Mouse (Mus musculus) embryonic stem cell, embryonic (primary cell): ENCODE measurements around the gene Rnf26.

Experiments
- CTCF ChIA-PET, 4 experiments: fragments of 300-600 bp in 2 of 4; fragments of 350-600 bp in 2 of 4; sonication (Branson Sonifier 250); formaldehyde crosslinking; loops; one replicate each; lab custom pipeline; 2022; ENCODE audit warnings: inconsistent platforms in 2 of 4; lab: Charles Lee
- POLR2A ChIA-PET, 4 experiments: fragments of 300-600 bp in 2 of 4; fragments of 350-600 bp in 2 of 4; sonication (Branson Sonifier 250); formaldehyde crosslinking; loops; one replicate each; lab custom pipeline; 2022; ENCODE audit warnings: antibody characterized with exemption in 4 of 4, inconsistent platforms in 1 of 4; lab: Charles Lee

Gene Rnf26

DNA sequence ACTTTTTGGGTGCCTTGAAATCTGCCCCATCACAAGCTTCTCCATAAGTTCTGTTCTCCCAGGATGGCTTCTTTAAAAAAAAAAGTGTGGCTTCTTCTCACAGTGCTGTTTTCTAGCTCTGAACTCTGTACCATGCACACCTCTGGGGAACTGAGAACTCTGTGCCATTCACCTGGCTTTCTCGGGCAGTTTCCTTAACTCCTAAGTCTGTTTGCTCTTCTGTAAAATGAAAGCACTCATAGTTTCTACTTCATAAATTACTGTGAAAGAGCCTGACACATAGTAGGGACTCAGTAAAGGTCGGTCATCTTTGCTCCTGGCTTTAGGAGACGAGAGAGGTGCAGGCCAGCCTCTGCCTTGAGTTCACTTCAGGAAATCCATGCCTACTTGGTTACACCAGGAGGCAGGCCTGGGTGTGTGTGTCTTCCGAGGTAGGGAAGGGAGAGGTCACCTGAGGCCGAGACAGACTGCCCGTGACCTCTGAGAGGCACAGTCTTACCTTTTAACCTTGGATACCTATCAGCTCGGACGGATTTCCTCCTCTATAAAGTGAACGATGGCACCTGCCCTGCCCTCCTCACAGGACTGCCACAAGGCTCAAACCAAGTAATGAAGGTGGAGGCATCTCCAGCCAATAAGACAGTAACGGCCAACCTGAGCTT, 35.0 kb downstream of the Rnf26 start:
- ChIA-PET POLR2A (interaction anchor here in 1 of 4 experiments (1.4 kb wide), 1 partner anchor 9 kb away, joined by 3 read pairs; no protein-coding TSS in a partner anchor), CTCF (interaction anchor here (0.6 to 5.5 kb wide), 12 partner anchors 8 to 208 kb away, joined by 3 to 97 read pairs (median 9); partner anchors contain the start of genes Gm49380 (in 1 of the 4), Rnf26 (in 1 of the 4) and Usp2 (in 1 of the 4))

DNA sequence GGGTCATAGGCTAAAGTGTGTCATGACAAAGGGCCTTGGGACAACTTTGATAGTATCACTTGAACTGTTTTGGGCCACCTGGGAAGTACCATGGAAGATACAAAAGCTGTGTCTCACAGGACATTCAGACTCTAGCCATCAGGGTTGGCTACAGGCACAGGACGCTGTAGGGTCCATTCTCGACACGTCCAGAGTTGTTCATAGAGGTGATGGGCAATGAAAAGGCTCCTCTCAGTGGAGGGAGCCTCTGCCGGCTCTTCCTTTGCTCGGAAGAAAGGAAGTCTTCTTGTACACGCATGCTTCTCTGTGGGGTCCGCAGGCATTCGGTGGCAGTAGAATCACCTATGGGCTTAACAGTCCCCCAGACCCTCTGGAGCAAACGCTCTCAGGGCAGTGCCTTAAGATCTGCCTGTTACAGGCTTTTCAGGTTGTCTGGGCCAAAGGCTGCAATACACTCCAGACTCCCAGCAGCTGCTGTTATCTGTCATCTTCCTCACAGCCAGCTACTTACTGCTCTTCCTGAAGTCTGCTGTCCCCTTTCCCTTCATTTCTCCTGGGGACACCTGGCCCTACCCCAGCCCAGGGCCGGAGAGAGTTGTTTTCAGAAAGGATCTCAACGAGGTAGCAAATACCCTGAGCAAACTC, 35.9 kb downstream of the Rnf26 start:
- CTCF ChIA-PET, result interaction anchor here (0.5 to 5.5 kb wide), 50 partner anchors 8 to 801 kb away, joined by 3 to 97 read pairs (median 5); partner anchors contain the start of genes Usp2 (in 2 of the 4), C1qtnf5 (in 1 of the 4), Dpagt1 (in 1 of the 4) and Gm49380 (in 1 of the 4)
- POLR2A ChIA-PET, result interaction anchor here (0.7 to 2.4 kb wide), 20 partner anchors 7 to 266 kb away, joined by 3 to 17 read pairs (median 5); partner anchors contain the start of genes Usp2 (in 2 of the 4) and H2afx (in 1 of the 4)

DNA sequence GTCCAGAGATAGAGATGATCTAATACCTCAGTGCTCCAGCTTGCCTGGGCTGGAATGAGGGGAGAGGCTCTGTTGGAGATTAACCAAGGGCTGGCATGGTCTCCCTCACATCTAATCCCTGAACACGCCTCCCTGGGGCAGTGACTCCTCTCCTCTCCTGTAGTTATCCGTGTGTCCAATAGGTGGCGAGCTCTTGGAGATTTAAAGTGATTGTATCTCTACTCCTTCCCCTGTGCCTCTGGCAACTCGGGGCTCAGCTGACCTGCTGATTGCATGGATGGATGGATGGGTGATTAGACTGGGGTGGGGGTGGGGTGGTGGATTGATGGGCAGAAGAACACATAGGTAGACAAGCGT, 36.6 kb downstream of the Rnf26 start:
- ChIA-PET POLR2A (interaction anchor here (0.6 to 2.4 kb wide), 24 partner anchors 8 to 724 kb away, joined by 3 to 17 read pairs (median 4); partner anchors contain the start of genes H2afx (in 2 of the 4) and Usp2 (in 2 of the 4)), CTCF (interaction anchor here (0.5 to 5.5 kb wide), 58 partner anchors 9 to 1048 kb away, joined by 3 to 97 read pairs (median 4); partner anchors contain the start of genes Usp2 (in 2 of the 4), C1qtnf5 (in 1 of the 4), Dpagt1 (in 1 of the 4) and Gm49380 (in 1 of the 4))

DNA sequence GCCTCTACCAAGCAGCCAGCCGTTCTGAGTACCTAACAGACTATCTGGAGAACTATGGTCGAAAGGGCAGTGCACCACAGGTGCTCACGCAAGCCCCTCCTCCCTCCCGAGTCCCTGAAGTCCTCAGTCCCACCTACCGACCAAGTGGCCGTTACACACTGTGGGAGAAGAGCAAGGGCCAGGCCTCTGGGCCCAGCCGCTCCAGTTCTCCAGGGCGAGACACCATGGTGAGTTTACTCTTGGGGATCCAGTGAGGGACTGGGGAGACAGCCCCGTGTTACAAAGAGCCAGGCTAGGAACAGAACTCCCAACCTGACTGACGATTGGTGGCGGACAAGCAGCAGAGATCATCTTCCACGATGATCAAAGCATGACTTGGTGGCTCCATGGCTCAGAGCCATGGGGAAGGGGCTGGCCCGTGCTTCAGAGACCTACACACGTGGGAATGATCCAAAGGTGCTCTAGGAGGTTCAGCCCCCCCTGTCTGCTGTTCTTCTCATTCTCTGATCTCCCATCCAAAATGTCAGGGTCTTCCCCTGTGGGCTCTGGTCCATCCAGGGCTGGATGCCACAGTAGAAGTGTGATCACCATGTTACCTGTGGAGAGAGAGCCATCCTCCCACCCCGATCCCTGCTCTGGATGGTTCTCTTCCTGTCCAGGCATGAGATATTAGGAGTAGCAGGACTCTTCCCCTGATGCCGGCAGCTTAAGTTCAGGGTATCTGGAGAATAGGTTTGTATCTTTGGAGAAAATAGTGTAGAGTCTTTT, 37.1 kb downstream of the Rnf26 start:
- ChIA-PET CTCF (interaction anchor here (0.6 to 5.5 kb wide), 47 partner anchors 9 to 1047 kb away, joined by 3 to 97 read pairs (median 5); partner anchors contain the start of genes Usp2 (in 2 of the 4), C1qtnf5 (in 1 of the 4), Dpagt1 (in 1 of the 4) and Gm49380 (in 1 of the 4)), POLR2A (interaction anchor here (0.5 to 2.4 kb wide), 25 partner anchors 7 to 723 kb away, joined by 3 to 17 read pairs (median 4); partner anchors contain the start of genes H2afx (in 2 of the 4) and Usp2 (in 2 of the 4))

DNA sequence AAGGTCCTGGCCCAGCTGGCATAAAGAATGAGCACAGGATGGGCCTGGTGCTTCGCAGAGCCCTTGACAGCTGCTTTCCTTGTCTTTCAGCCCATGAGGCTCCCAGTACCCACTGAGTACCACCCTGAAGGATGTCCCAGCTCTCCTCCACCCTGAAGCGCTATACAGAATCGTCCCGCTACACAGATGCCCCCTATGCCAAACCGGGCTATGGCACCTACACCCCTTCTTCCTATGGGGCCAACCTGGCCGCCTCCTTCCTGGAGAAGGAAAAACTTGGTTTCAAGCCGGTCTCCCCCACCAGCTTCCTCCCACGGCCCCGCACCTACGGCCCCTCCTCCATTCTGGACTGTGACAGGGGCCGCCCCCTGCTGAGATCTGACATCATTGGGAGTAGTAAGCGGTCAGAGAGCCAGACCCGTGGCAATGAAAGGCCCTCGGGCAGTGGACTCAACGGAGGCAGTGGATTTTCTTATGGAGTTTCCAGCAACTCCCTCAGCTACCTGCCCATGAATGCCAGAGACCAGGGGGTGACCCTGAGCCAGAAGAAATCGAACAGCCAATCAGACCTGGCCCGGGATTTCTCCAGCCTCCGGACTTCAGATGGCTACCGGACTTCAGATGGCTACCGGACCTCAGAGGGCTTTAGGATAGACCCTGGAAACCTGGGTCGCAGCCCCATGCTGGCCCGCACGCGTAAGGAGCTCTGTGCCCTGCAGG, 37.9 kb downstream of the Rnf26 start:
- ChIA-PET POLR2A (interaction anchor here in 2 of 4 experiments (0.5 to 2.5 kb wide), 10 partner anchors 8 to 259 kb away, joined by 3 to 17 read pairs (median 4); partner anchors contain the start of gene H2afx (in 1 of the 2)), CTCF (interaction anchor here (0.5 to 5.5 kb wide), 29 partner anchors 8 to 1760 kb away, joined by 3 to 97 read pairs (median 5); partner anchors contain the start of genes Gm49380 (in 1 of the 4), Nlrx1 (in 1 of the 4), Rnf26 (in 1 of the 4) and Thy1 (in 1 of the 4))

DNA sequence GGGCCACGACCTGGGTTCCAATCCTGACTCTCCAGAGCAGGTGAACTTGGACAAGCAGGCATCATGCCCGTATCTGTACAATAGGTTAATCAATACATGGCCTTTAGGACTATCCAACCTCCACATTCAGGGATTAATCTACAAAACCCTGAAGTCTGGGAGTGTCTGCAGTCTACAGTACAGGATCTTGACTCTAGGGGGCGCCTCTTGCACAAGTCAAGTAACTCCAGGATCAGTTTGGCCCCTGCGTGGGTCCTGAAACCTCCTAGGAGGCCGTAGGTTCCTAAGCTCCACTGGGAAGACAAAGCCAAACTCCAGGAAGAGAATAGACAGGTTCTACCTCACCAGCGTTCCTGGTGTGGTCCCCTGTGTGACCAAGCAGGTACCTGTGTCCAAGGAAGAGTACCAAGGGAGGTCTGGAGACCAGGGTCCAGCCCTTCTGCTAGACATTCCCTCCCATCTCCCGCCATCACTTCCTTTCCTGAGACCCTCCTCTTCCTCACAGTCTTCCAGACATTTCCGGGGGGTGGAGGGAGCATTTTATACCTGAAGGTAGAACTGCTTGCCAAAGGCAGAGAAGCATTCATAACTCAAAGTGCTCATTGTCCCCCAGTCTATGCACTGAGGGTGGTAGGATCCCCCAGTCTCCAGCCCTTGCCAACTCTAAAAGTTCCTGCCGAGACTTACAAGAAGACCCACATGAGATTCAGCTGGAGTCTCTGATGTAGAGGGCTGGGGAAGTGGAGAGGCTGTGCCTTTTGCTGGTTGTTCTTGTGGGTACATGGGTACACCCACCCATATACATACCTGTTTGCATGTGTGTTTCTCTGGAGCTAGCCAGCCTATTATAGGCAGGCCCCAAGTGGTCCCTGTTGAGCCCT, 38.7 kb downstream of the Rnf26 start:
- ChIA-PET POLR2A (interaction anchor here in 3 of 4 experiments (0.5 to 2.5 kb wide), 11 partner anchors 9 to 798 kb away, joined by 3 to 8 read pairs (median 4); partner anchors contain the start of gene H2afx (in 1 of the 3)), CTCF (interaction anchor here (0.5 to 5.5 kb wide), 41 partner anchors 10 to 1759 kb away, joined by 3 to 97 read pairs (median 4); partner anchors contain the start of genes Foxr1 (in 1 of the 4), Gm49380 (in 1 of the 4), Nlrx1 (in 1 of the 4) and Rnf26 (in 1 of the 4))

DNA sequence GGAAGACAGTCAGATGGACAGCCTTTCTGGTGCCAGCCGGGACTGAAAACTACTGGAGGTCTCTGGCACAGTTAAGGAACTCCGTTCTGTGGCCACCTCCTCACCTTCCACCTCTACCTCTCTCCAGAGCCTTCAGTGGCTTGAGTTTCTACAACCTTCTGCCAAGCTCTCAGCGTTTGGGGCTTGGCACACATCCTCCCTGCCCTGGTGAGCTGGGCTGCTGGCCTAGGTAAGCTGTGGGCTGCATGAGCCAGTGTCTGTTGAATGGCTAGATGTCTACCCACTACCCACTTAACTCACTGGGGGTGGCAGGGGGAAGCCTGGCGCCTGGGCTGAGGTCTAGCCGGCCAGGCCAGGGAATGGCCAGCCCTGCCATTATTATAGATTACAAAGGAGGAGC, 40.2 kb downstream of the Rnf26 start:
- ChIA-PET POLR2A (interaction anchor here in 3 of 4 experiments (0.8 to 2.5 kb wide), 4 partner anchors 12 to 185 kb away, joined by 3 to 5 read pairs (median 4); no protein-coding TSS in a partner anchor), CTCF (interaction anchor here (0.6 to 5.5 kb wide), 13 partner anchors 8 to 716 kb away, joined by 3 to 97 read pairs (median 4); no protein-coding TSS in a partner anchor)

DNA sequence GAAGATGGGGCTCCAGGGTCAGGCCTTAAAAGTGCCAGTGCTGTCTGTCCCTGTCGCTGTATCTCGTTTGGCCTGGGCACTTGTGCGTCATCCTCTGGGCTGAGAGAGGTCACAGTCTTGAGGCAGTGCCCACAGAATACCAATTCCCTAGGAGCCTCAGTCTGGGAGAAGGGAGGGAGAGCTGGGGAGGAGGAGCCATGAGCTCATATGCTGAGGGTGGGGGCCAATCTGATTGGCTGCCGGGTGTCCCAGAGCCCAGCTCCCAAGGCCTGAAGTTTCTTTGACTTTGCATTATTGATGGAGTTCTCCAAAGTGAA, 40.8 kb downstream of the Rnf26 start:
- POLR2A ChIA-PET, result interaction anchor here in 2 of 4 experiments (0.8 to 1.4 kb wide), 5 partner anchors 11 to 262 kb away, joined by 3 to 5 read pairs (median 4); partner anchors contain the start of gene H2afx (in 1 of the 2)
- CTCF ChIA-PET, result interaction anchor here (0.6 to 4.0 kb wide), 13 partner anchors 9 to 162 kb away, joined by 3 to 20 read pairs (median 4); no protein-coding TSS in a partner anchor

DNA sequence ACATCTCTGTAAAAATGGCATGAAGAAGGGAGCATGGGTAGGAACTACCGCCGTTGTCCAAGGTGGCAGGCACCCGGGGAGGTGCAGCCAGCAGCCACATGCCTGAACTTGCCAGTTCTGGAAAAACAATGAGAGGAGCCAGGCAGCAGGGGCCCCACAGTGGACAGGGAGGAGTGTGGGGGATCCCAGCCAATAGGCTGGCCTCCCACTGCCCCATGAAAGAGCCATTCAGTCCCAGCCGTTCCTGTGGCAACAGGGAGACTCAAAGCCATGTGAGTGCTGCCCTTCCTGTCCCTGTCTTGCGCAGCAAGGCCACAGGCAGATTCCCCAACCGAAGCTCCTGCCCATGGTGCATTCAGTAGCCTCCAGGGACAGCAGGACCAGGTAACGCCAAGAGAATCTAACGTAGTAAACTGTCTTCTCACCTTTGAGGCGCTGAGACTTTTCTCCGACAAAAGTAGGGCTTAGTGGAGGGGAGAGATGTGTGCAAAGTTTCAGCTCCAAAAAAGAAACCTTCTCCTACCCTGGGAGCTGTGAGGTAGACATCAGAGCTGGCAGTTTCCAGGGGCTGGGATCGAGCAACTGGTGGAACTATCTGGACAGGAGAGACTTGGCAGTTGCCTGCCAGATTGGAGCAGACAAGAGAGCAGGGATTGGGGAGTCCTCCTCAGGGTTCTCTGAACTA, 41.3 kb downstream of the Rnf26 start:
- POLR2A ChIA-PET, result interaction anchor here in 2 of 4 experiments (0.7 to 1.4 kb wide), 6 partner anchors 12 to 262 kb away, joined by 3 to 5 read pairs (median 4); partner anchors contain the start of gene H2afx (in 1 of the 2)
- CTCF ChIA-PET, result interaction anchor here (0.6 to 4.0 kb wide), 16 partner anchors 9 to 87 kb away, joined by 3 to 20 read pairs (median 4); no protein-coding TSS in a partner anchor

DNA sequence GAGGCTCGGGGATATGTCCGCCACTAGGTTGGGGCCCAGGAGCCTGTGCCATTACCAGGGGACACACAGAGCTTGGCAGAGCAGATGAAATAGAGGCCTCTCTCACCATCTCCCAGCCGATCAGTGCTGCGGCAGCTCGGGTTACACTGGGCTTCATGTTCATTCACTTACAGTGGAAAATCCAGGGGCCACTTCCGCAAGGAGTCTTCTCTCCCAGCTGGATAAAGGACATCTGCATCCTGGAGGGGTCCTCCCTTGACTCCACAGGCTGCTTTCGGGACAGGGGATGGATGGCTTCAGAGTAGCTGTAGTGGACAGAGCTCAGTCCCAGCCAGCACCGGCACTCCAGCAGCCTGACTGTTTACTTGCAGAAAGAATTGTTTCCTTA, 42.5 kb downstream of the Rnf26 start:
- ChIA-PET CTCF (interaction anchor here in 3 of 4 experiments (0.5 to 2.8 kb wide), 9 partner anchors 23 to 291 kb away, joined by 3 to 12 read pairs (median 5); partner anchors contain the start of gene Vps11 (in 1 of the 3)), POLR2A (interaction anchor here in 1 of 4 experiments (1.2 kb wide), 1 partner anchor 26 kb away, joined by 3 read pairs; no protein-coding TSS in a partner anchor)

DNA sequence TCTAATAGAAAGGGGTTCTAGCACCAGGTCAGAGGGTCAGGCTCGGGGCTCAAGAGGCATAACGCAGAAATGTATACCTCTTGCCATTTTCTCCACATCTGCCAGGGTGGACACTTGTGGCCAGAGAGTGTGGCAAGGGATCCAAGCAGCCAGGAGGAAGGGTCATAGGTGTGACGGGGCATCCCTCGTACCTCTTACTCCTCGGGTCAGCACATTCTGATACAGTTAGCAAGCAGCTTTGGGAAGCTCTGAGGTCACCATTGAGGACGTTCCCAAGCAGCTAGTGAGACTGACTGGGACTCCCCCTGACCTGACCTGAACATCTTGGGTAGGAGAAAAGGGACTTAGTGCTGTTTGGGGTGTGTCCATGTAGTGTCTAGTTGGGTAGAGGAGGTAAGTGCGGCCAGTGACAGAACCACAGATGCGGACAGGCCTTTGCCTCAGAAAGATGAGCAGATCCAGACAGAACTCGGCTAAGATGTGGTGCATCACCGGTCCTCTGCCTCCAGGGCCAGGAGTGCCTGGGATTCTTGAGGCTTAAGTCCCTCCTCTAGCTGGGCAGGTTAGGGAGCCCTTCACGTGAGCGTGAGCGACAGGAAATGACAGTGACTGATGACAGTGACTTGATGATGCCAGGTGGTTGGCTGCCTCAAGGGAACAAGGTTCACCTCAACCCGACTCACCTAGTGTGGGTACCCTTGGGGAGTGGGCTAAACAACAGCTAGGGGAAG, 43.0 kb downstream of the Rnf26 start:
- CTCF ChIA-PET, result interaction anchor here in 3 of 4 experiments (0.5 to 2.8 kb wide), 8 partner anchors 24 to 291 kb away, joined by 3 to 12 read pairs (median 5); partner anchors contain the start of gene Vps11 (in 1 of the 3)
- POLR2A ChIA-PET, result interaction anchor here in 1 of 4 experiments (1.2 kb wide), 1 partner anchor 26 kb away, joined by 3 read pairs; no protein-coding TSS in a partner anchor

DNA sequence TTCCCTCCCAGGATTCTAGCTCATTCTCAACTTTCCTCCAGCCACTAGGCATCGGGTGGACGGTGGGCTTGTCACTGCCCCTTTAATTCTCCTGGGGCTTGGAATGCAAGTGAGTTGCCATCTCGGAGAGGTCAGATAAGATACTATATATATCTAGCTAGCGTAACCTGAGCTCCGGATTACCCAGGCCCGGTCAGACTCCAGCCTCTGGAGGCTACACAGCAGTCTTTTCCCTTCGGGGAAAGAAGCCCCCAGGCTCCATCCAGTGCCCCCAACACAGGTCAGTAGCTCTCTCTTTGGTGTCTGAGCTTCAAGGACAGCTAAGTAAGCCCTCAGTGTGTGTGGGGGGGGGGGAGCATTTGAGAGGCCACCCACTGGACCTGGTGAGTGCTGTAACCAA, 44.1 kb downstream of the Rnf26 start:
- ChIA-PET CTCF (interaction anchor here in 3 of 4 experiments (0.6 to 2.8 kb wide), 7 partner anchors 8 to 258 kb away, joined by 3 to 12 read pairs (median 4); no protein-coding TSS in a partner anchor), POLR2A (interaction anchor here in 1 of 4 experiments (0.9 to 1.1 kb wide), 3 partner anchors 237 to 310 kb away, joined by 3 to 4 read pairs (median 3); partner anchors contain the start of genes Hinfp and Hmbs)

DNA sequence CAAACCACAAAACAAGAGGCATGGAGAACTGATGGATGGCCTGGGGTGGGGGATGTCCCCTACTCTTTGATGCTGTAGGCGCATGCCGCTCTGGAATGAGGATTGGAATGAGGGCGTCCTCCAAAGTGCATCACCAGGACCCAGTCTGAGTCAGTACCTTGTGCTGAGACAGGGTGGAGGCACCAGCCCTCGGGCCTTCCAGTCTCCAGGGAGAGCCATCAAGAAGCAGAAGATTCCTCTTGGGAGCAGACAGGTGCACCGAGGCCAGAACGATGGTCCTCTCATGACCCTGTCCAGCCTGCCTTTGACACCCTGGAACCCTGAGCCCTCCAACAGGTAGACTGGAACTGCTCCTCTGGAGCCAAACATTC, 45.4 kb downstream of the Rnf26 start:
- POLR2A ChIA-PET, result interaction anchor here in 3 of 4 experiments (0.7 to 3.2 kb wide), 14 partner anchors 9 to 511 kb away, joined by 3 to 12 read pairs (median 4); partner anchors contain the start of genes H2afx (in 2 of the 3) and Hyou1 (in 1 of the 3)
- CTCF ChIA-PET, result interaction anchor here (0.6 to 4.7 kb wide), 19 partner anchors 9 to 311 kb away, joined by 3 to 35 read pairs (median 4); partner anchors contain the start of gene Nlrx1 (in 1 of the 4)
